Mouse (Mus musculus) retina, embryonic 14.5 days (tissue): Measurements from ENCODE around the gene Rap1gap.

Source experiments
- DNase-seq: peaks from one replicate; pipeline ENCODE4 v3.0.0-alpha.2; 2015; ENCODE audit warnings: low spot score

Rap1gap gene

GRCm38 (mm10) chr4:137722692-137723427 is 58.3 kb downstream of the Rap1gap start:
- DNase-seq: peak; percentile 93

GRCm38 (mm10) chr4:137723527-137723926 is 59.0 kb downstream of the Rap1gap start:
- no peak for DNase-seq

GRCm38 (mm10) chr4:137724212-137724611 is 59.7 kb downstream of the Rap1gap start:
- no peak for DNase-seq

- DNase-seq: peak; percentile 79
These were observed 60.2 kb downstream of the Rap1gap start for GRCm38 (mm10) chr4:137724766-137725165.

- no peak for DNase-seq
These were observed 61.1 kb downstream of the Rap1gap start for GRCm38 (mm10) chr4:137725541-137726145.

- no peak for DNase-seq
These were observed 62.4 kb downstream of the Rap1gap start for GRCm38 (mm10) chr4:137726739-137727505.

GRCm38 (mm10) chr4:137727506-137728187 is 63.1 kb downstream of the Rap1gap start:
- peak; percentile 66 for DNase-seq

- peak; percentile 68 for DNase-seq
These were observed 64.1 kb downstream of the Rap1gap start for GRCm38 (mm10) chr4:137728399-137729154.

GRCm38 (mm10) chr4:137729155-137729855 is 64.8 kb downstream of the Rap1gap start:
- DNase-seq: no peak

GRCm38 (mm10) chr4:137730134-137730533 is 65.6 kb downstream of the Rap1gap start:
- DNase-seq: peak; percentile 95

- DNase-seq: no peak
These were observed 66.2 kb downstream of the Rap1gap start for GRCm38 (mm10) chr4:137730757-137731156.

GRCm38 (mm10) chr4:137731891-137732290 is 67.4 kb downstream of the Rap1gap start:
- no peak for DNase-seq

- no peak for DNase-seq
These were observed 67.8 kb downstream of the Rap1gap start for GRCm38 (mm10) chr4:137732361-137732760.

GRCm38 (mm10) chr4:137732962-137733361 is 68.4 kb downstream of the Rap1gap start:
- no peak for DNase-seq

GRCm38 (mm10) chr4:137733459-137733858 is 68.9 kb downstream of the Rap1gap start:
- DNase-seq: no peak

- no peak for DNase-seq
These were observed 71.7 kb downstream of the Rap1gap start for GRCm38 (mm10) chr4:137736220-137736701.

GRCm38 (mm10) chr4:137737760-137738159 is 73.2 kb downstream of the Rap1gap start:
- no peak for DNase-seq

- peak; percentile 78 for DNase-seq
These were observed 74.8 kb downstream of the Rap1gap start for GRCm38 (mm10) chr4:137739151-137739923.

- DNase-seq: no peak
These were observed 75.8 kb downstream of the Rap1gap start for GRCm38 (mm10) chr4:137740350-137740749.

GRCm38 (mm10) chr4:137743791-137744190 is 79.3 kb downstream of the Rap1gap start:
- DNase-seq: no peak
